Mouse (Mus musculus) left cerebral cortex, postnatal 10 days (tissue): ENCODE measurements around the gene Tomm70a. TPM values are rescaled to one million over a fixed set of nuclear protein-coding genes. Genes with fewer than 3 reads are reported as not detected.
A peak's percentile ranks its signal among the peaks of the same experiment; 100 is the strongest.
"Not testable (repeated sequence)": the region's sequence is repeated elsewhere in the genome, so short reads cannot be mapped to it uniquely, and the experiment has no call there.

Experiments used
- DNase-seq, 2 experiments: peaks; one replicate each; pipeline ENCODE4 v3.0.0; 2021 to 2022; ENCODE audit warnings: low spot score in 2 of 2, mixed read lengths in 1 of 2; ENCODE audit errors: extremely low spot score in 1 of 2
- intact Hi-C: fragments of 180-260 bp; cut with DNase I; formaldehyde crosslinking; loops from one replicate; pipeline ENCODE4 v1.15.1; 2025
- total RNA-seq, 2 experiments: library from RNA; stranded (reverse); gene quantifications; 2 replicates each; pipeline ENCODE4 v1.2.3; 2021

Tomm70a gene
- total RNA-seq, 2 experiments from 2014 or later = 123 TPM

DNA sequence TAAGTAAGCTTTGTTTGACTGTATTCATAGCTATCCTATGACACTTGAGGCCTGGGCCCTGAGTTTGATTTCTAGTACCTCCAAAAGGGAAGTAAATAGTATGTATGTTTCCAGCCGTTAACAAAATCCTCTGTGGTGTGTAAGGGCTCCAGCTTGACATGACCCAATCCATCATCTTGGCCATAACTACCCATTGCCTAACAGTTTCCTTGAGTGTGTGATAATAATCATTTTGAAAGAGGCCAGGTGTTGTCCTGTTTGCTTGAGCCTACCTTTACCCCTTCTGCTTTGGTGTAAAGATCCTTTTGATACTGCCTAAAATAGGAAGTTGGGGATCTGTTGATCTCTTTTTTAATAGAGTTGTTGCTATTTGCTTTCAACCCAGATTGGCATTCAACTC lies 10.8 kb downstream of the Tomm70a start:
- intact Hi-C loops = no loop called here
- DNase-seq = no peak

DNA sequence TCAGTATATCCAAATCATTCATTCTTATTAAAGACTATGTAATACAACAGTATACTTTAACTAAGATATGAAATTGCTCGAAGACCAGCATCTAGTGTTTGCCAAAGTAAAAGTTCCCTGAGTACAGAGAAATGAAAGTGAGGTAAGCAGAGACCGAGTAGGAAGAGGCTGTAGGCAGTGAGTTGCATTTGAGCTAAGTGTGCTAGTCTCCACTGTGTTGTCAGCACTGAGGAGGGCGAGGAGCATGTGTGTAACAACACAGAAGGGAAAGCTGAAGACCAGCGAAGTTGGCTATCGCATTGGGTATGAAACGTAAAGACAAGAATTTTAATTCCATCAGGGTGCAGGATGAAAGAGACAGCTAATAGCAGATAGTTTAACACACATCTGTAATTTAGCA lies 12.1 kb downstream of the Tomm70a start:
- intact Hi-C loops = no loop called here
- DNase-seq = no peak

DNA sequence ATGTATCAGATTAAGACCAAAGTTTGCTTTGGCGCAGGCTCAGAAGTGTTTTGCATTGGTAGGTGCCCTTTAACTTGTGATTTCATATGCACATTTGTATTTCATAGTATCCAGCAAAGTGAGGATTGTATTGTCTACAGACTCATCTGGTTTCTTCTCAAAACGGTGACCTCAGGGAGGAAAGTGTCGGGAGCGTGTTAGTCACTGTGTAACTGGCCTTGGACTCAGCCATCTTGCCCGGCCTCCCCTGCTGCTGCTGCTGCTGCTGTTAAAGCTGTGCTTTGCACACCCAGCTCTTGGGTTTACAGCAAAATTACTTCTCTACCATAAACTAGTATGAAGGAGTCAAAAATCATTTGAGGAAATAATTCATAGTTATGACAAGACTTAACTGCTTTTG lies 23.2 kb downstream of the Tomm70a start:
- no peak for DNase-seq
- intact Hi-C loops = no loop called here

DNA sequence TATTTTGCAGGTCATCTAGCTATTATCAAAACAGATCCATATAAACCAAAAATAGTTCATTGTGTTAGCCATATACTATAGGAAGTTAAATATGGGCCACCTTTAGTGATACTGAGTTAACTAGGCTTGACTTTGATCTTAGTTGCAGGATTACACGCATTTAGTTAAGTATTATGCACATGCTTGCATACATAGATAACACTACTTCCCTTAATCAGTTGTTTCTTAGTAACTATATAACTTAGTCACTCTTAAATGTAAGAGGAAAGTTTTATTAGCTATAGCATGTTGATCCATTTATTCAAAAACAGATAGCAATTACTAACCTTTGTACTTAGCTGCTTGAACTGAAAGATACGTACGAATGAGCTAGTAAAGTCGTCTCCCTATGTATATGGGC lies 29.9 kb downstream of the Tomm70a start:
- DNase-seq = no peak
- intact Hi-C loops = no loop called here

DNA sequence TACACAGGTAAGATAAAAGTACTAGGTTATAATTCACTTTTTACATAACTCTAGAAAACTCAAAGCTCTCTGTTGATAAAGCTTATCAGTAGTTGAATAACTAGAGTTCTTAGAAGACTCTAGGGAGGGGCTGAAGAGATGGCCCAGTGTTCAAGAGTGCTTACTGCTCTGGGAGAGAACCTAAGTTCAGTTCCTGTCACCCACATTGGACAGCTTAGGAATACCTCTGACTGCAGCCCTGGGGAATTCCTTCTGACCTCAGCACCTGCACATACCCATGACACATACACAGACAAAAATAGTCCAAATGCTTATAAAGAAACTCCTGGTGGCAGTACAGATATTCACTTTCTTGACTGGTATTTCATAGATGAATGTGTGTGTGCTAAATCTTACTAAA lies 34.4 kb downstream of the Tomm70a start:
- DNase-seq = no peak
- intact Hi-C loops = no loop called here

DNA sequence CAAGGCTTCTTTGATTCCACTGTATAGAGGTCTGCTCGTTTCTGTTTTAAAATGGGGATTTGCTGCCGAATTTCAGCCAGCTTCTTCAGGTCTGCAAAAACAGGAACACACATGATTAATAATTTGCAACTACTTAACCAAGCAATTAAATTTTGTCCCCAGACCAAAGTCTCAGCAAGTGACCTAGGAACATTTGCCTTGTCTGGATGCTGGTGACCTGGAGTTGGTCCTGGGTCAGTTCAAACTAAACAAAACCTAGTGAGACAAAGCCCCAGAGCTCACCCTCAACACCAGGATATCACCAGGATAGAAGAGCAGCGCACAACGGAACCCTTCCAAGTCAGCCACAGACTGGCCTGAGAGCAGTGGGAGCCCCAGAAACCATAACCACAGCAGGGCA lies 35.6 kb downstream of the Tomm70a start:
- no peak for DNase-seq
- intact Hi-C loops = no loop called here

DNA sequence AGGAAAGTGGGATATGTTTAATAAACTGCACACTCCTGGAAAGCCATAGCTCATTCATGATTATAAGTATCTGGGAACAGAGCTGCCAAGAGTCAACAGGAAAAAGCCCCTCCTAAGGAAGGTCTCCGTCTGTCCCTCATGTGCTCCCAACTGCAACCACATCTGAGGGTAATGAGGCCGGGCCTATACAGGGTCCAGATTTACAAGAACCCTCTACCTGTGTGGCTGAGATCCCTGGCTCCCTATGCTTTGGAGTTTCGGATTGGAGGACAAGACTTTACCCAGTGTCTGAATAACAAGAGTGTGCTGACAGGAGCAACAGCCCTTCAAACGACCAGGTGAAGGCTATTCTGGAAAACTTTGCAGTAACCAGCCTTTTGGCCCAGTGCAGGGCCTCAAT lies 36.2 kb downstream of the Tomm70a start:
- intact Hi-C loops = no loop called here
- DNase-seq = no peak

DNA sequence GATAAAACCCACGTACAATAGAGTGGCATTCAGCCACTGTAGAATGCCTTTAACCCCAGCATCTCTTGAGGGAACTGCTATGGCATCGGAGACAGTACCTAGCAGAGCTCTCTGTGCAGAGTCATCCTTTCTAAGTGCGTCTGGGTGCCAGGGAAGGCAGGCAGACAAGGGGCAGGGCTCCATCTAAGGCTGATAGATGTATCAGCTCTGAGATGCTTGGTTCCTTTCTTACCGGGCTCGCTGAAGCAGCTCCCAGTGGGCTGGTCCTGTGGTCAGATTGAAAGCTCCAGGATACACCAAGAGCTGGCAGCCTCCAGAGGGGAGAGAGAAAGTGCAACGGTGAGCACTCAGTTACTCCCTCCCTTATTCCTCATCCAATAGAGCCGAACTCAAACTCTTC lies 38.3 kb downstream of the Tomm70a start:
- intact Hi-C loops = no loop called here
- DNase-seq = no peak

DNA sequence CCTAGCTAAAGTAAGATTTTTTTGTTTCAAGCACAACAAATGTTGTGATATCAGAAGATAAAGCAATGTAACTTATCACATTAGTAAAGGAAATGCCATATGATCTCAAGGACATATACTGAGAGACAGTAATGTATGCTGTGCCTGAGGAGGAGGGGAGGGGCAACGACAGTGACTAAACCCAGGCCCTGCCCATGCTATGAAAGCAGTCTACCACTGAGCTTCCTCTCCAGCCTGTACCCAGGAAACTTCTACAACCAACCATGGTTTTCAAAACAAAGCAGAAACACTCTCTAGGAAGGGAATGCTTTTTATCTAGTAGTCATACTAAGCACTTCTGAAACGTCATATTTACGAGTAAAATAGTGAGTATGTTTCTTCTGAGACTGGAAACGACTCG lies 41.3 kb downstream of the Tomm70a start:
- DNase-seq = no peak
- intact Hi-C loops = no loop called here

DNA sequence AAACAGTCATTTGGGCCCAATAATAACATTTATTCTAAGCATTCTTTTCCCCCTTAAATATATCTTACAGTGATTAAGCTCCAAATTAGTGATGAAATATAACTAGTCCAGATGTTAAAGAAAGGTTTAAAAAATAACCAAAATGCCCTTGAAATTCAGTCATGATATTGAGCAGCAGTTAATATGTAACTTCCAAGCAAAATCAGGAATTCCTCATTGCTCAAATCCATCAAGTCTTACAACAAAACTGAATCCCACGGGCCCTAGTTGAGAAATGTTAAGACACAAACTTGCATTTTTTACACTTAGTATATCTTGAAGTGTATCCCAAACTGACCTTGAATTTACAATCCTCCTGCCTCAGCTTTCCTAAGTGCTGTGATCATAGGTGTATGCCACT lies 42.2 kb downstream of the Tomm70a start:
- intact Hi-C loops = no loop called here
- no peak for DNase-seq

DNA sequence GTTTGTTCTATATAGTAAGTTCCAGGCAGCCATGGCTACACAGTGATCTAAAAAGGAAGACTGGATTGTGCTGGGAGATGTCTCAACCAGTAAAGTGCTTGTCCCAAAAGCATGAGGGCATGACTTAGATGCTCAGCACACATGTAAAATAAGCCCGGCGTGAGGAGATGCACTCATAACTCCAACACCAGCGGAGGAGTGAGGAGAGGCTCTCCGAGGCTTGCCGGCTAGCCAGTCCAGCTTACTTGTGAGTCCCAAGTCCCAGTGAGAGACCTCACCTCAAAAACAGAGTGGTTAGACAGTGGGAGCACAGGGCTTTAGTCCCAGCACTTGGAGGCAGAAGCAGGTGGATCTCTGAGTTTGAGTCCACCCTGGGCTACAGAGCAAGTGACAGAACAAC lies 43.7 kb downstream of the Tomm70a start:
- intact Hi-C loops = no loop called here
- no peak for DNase-seq

DNA sequence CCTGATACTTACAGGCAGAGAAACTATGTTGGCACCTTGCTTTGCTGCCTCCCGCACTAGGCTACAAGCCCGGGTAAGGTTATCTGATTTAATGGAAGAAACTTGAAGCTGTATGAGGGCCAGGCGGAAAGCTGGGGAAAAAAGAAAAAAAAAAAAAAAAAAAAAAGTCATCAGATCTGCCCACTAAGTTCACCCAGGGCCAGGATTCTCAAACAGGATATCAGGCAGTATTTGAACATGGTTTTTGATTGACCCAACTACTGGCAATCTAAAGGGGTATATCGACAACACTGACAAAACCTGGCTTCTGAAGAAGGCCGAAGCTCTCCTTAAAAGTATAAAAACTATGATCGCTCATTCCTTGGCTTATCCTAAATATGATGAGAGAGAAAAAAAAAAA lies 44.6 kb downstream of the Tomm70a start:
- intact Hi-C loops = no loop called here
- no peak for DNase-seq

DNA sequence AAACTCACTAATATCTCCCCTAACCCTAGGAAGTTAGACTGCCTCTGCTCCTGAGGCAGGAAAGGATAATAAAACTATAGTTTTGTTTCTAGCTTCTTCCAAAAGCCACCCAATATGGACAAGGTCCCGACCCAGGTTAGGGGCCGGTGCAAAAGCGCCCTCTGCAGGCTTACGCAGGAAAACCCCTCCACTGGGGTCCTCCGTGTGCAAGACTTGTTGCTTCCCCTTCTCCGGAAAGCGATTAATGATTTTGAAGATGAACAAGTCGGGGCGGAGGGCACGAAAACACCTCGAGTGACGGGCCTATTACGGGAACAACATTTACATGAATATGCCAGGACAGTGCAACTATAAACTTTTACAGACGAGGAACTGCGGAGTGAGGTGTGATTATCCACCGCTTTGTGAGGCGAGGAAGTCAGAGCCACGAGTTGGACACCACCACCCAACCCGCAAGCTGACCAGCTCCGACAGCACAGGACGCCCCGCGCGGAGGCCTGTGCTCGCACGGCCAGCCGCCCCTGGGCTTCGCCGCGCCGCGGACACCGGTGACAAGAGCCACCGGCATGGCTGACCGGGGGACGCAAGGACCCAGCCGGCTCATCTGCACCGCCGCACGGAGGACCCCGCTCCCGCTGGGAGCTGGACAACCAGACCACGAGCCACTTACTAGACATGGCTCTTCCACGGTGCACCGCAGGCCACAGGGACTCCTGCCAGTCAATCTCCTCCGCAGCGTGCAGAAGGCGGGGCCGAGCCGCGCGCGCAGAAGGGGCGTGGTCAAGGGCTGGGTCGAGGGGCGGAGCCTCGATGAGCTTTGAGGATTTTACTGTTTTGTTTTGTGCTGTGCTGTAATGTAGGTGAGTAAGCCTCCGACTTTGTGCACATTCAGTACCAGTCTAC lies 45.4 kb downstream of the Tomm70a start, which contains the start of gene Nit2:
Gene Nit2, minus strand, starts transcription at position 731 of the 903 bp plus-strand sequence.
- DNase-seq = peak; percentile 85 to 94
- intact Hi-C loops = no loop called here

DNA sequence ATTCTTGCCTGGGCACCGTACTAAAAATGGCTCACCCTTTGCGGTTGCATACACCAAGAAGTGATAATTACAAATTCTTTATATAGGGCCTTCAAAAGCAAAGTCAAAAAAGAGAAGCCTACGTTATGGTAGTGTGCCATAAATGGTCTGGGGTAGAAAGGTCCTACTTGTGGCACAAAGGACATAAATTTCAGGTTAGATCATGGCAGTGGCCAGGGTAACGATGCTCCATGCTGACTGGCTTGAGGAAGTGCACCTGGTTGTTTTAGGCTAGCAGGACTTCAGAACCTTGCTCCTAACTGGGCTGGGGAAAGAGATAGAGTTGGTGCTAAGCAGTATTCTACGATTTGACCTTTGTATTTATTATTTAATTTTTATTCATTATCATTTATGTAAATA lies 46.0 kb downstream of the Tomm70a start:
- intact Hi-C loops = no loop called here
- DNase-seq = no peak

DNA sequence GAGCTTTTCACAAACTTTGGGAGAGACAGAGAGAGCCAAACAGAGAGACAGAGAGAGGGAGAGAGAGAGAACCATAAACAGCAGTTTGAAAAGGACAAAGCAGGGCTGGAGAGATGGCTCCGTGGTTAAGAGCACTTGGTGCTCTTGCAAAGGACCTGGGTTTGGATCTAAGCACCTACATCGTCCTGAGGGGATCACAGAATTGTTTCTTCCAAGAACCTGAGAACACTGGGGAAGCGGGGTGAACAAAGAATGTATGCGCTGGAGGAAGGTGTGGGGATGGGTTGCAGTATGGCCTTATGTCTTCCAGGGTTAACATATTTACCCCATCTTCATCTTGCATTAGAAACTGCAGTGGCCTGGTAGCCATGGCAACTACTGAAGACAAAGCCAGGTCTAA lies 46.7 kb downstream of the Tomm70a start:
- DNase-seq = no peak
- intact Hi-C loops = no loop called here

DNA sequence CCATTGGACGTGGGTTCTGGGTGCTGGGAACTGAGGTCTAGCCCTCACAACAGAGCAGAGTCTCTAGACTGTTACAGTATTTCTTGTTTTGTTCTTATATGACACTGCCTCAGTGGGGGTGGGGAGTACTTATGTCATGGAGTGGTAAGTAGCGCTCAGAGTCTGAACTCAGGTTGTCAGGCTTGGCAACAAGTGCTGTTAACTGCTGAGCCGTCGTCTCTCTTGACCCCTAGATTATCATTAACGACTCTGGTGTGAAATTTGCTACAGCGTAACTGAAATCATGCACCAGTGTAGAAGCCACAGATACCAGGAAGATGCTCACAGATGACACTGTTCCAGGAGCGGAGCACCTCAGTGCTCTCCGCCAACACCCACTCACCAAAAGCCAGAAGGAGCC lies 49.7 kb downstream of the Tomm70a start:
- intact Hi-C loops = no loop called here
- DNase-seq = no peak

DNA sequence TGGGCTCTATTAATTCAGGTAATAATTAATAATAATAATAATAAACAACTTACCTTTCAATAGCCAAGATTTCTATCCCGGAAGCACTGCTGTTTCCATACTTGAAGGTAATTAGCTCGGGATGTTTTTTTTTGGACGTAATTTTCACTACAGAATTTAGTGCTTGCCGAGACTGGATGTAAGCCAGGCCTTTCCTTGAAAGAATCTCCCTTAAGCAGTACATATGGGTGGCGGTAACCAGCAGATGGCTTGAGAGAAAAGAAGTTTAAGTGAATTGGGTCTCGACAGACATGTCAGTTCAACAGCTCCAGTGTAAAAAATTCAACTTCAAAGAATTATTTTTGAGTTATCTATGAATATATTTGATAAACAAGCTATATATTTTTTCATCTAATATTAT lies 50.1 kb downstream of the Tomm70a start:
- peak in 1 of 2 experiments; percentile 51 for DNase-seq
- intact Hi-C loops = no loop called here

DNA sequence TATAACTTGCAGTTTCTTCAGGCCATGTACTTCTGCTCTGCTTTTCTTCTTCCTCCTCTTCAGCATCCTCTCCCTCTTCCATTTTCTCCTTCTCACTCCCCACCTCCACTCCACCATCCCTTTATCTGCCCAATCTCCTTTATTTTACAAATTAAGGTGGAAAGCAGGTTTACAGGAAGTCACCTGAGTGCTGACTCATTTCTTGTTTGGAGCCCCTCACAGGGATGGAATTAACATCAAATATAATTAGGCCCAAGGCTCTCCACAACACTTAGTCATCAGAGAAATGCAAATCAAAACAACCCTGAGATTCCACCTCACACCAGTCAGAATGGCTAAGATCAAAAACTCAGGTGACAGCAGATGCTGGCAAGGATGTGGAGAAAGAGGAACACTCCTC lies 53.0 kb downstream of the Tomm70a start:
- intact Hi-C loops, DNase-seq: not testable (repeated sequence)

DNA sequence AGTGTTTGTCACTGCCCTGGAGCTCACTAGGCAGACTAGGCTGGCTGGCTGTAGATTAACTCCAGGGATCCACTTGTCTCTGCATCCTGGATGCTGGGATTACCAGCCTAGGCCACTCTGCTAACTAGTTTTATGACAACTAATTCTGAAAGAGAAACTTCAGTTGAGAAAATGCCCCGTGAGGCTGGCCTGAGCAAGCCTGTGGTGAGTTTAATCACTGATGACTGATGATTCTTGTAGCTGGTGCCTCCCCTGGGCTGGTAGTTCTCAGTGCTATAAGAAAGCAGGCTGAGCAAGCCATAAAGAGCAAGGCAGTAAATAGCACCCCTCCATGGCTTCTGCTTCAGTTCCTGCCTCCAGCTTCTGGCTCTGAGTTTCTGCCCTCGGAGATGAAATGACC lies 54.2 kb downstream of the Tomm70a start:
- no peak for DNase-seq
- intact Hi-C loops = no loop called here

DNA sequence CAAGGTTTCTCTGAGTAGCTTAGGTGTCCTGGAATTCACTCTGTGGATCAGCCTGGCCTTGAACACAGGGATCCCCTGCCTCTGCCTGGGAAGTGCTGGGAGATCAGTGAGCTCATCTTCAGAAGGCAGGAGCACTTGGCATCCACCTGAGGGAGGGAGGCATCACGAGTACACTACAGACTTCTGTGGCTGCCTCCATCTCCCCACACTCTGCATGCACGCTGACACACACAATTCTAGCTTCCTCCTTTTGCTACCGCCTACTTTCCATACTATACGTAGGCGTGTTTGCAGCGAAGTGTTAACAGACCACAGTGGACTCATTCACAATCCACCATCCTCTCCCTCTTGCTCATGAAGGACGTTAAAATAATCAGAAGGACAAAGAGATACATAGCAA lies 54.8 kb downstream of the Tomm70a start:
- no peak for DNase-seq
- intact Hi-C loops = no loop called here

DNA sequence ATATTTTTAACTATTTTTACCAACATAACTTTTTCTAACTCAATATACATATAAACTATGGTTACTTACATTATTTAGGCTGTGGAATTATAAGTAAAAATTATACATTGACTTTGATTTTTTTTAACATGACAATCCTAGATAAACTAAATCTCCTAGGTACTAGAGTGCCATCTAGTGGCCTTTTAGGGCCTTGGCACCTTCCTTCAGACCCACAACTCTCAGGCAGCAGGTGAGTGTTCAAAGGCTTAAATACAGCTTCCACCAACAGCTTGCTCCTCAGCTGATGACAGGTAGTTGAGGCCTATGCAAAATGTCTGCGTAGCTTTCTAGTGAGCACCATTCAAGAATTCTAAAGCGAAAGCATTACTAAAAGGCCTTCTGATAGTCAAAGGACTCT lies 55.8 kb downstream of the Tomm70a start:
- no peak for DNase-seq
- intact Hi-C loops = no loop called here
